Mouse (Mus musculus) right cerebral cortex, postnatal 10 days (tissue): ENCODE measurements around the gene Rpl5.
"Not testable (repeated sequence)": the region's sequence is repeated elsewhere in the genome, so short reads cannot be mapped to it uniquely, and the experiment has no call there.

Experiments used
- DNase-seq, 2 experiments: peaks; one replicate each; pipeline ENCODE4 v3.0.0; 2021; ENCODE audit warnings: low spot score in 2 of 2

Gene Rpl5

DNA sequence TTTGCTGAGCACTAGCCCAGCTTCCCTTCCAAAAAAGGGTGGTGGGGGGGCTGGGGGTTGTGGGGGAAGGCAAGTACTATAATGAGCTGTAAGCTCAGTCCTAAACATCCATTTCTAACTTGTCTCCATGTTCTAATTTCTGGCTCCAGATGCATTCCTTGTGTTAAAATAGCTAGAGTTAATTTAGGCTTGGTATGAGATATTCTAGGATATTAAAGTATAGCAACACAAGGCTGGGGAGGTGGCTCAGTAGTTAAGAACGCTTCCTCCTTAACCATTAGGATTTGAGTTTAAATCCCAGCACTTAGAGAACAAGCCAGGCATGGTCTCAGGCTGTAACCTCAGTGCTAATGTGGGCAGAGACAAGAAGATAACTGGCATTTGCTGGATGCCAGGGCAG is 4.0 kb upstream of the Rpl5 start:
- DNase-seq, result no peak

DNA sequence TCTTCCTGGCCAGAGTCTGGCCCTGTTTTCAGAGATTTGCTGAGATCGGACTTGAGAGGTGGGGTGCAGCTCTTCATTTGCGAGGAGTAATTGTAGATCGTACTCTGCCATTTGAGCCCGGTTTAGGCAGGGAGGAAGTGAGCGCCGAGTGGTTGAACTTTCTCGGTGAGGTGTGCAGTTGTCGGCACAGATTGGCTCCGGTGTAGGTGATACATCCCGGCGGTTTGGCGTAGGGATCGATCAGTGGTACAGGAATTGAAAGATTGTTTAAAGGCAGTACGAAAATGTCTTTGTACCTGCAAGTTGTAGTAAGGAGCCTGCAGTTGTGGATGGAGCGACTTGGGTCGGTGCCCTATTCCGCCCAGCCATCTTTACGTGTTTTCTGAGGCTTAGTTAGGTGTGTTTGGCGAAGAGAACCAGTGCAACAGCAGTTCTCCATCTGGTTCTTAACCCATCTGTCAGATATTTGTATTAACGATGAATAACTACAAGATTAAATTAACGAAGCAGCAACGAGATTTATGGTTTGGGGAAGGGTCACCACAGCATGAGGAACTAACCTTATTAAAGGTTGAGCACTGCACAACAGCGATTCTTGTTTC is 813 bp downstream of the Rpl5 start:
- peak in 1 of 2 experiments; percentile 53 for DNase-seq

DNA sequence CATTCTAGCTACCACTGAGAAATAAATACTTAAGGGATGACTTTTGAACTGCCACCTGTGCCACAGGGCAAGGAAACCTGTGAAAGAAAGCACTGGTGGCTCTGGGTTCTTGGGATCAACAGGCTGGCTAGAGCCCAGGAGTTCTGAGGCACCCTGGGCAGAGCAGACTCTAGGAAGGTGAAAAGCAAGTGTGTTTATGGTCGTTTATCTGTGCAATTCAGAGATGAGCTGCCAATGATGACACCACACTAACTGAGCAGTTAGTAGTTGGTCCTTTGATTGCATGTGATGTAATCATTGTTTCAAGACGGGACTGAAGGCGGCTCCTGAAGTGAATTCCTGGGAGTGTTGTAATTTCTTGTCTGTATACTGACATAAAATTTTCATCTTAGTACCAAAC is 4.0 kb downstream of the Rpl5 start:
- no peak for DNase-seq

GRCm38 (mm10) chr5:107908514-107909110 is 8.3 kb downstream of the Rpl5 start:
- no peak for DNase-seq

- no peak for DNase-seq
These were observed 9.4 kb downstream of the Rpl5 start for GRCm38 (mm10) chr5:107909668-107910067.

- no peak for DNase-seq
These were observed 9.8 kb downstream of the Rpl5 start for GRCm38 (mm10) chr5:107910084-107910616.

- no peak for DNase-seq
These were observed 10.7 kb downstream of the Rpl5 start for GRCm38 (mm10) chr5:107911012-107911411.

DNA sequence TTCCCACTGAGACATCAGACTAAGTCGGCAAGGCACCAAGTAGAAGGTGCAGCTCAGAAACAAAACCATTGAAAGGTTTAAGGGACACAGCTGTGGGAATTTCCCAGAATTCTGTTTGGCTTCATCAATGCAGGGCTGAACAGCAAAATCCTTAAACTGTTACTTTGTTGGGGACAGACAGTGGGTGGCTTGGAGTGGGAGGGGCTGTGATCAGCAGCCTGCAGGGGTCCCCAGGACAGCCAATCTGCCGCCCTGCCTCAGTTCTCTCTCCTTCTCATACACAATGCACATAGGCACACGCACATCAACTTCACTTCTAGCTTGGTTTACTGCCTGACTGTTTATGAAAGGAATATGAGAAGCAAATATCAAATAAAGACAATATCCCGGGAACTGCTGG is 15.0 kb downstream of the Rpl5 start:
- no peak for DNase-seq

GRCm38 (mm10) chr5:107921400-107922252 is 21.3 kb downstream of the Rpl5 start:
- no peak for DNase-seq

- no peak for DNase-seq
These were observed 22.5 kb downstream of the Rpl5 start for GRCm38 (mm10) chr5:107922836-107923235.

DNA sequence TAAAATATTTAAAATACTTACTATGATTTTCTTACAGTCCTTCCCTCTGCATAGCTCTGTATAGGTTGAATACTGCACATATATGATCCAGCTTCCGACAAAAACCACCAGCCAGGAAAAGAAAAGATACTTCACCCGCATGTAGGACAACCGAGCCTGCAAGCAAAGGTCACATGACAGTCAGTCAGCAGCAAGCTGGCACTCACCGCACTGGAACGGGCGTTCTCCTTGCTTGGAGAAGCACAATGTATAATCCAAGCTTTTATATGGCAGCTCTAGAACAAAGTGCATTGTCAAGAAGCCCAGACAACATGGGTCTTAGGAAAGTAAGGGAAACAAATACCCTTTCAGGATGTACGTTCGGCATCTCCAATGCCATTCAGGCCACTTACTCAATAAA is 24.3 kb downstream of the Rpl5 start:
- no peak for DNase-seq

DNA sequence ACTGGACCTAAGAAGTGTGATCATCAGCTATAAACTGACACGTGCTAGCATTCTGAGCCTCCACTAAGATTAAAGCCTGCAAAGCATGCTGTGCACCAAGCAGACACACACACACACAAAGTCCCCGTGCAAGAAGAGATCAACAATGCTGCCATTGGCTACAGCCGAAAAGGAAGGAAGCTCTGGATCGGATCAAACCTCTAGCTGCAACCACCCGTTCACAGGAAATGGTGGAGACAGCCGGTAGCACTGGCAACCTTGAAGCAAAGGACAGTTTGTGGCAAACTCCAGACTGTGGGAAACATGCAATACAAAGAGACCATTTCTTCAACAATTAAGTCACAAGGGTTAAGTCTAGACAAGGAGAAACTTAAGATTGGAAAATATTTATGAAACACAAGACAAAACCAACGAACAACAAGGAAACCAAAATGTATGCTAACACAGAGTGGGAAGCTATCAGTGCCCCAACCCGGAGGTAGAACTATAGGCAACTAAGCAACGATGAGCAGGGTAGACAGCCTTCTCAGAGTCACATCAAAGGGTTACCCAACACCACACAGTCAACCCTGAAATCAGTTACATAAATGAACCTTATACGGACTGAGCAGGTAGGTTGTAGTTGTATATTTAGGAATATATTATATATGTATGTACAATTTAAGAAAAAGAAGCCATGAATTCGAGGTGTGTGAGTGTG is 26.4 kb downstream of the Rpl5 start:
- DNase-seq, result no peak

GRCm38 (mm10) chr5:107932556-107932955 is 32.3 kb downstream of the Rpl5 start:
- DNase-seq, result no peak

DNA sequence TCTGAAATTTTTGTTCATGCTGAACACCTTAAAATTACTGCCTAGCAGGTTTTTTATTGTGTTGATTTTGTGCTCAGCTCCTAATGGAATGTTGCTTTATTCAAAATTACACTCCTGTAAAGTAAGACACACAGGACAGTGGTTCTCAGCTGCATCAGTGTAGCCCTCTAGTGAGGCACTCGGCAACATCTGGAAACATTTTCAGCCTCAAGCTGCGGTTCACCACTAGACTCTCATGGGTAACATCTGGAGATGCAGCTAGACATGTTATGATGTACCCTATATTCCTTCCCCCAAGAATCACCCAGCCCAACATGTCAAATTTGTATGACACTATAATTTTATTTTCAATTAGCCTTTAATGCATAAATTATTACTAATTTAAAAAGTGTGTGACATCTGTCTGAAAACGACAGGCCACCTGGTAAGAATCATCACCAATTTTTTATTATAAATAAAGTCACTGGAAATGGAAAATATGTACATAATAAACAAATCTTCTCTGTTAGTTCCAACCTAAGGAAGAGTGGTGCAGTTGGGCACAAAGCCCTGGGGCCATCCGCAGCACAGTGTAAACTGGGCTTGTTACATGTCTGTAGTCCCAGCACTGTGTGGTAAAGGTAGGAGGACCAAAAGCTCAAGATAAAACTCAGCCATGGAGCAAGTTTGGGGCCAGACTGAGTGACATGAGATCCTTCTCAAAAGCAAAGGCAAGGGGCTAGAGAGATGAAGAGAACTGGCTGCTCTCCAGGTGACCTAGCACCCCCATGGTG is 33.1 kb downstream of the Rpl5 start:
- DNase-seq, result no peak

DNA sequence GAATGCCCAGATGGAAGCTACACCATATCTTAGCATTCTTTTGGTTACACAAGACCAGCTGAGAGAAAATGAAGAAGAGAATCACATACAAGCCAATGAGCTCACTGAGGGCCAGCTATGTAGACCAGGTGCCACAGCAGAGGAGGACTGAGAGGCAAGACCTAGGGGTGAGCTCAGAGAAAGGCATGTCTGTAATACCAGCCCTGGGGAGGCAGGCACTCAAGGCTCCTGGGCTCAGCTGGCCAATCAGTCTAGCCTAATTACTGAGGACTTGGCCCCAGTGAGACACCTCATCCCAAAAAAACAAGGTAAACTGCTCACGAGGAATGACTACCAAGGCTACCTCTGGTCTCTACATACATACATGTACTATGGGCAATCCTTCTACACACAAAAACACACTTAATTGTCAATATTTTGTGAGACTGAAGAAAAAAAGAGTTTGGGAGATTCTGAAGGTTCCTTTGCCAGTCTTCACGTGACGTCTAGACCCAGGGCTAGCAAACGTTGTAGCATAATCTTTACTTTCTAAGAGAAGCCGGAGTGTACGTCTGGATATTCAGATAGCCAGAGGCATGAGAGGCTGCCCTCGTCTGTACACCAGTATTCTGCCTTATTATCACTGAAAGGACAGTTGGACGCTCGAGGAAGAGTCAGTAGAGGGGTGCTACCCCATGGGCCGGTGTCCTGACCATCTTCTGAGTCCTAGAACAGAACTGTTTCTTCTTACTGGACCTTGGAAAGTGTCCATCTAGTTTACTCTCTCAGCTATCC is 34.7 kb downstream of the Rpl5 start:
- DNase-seq, result no peak

DNA sequence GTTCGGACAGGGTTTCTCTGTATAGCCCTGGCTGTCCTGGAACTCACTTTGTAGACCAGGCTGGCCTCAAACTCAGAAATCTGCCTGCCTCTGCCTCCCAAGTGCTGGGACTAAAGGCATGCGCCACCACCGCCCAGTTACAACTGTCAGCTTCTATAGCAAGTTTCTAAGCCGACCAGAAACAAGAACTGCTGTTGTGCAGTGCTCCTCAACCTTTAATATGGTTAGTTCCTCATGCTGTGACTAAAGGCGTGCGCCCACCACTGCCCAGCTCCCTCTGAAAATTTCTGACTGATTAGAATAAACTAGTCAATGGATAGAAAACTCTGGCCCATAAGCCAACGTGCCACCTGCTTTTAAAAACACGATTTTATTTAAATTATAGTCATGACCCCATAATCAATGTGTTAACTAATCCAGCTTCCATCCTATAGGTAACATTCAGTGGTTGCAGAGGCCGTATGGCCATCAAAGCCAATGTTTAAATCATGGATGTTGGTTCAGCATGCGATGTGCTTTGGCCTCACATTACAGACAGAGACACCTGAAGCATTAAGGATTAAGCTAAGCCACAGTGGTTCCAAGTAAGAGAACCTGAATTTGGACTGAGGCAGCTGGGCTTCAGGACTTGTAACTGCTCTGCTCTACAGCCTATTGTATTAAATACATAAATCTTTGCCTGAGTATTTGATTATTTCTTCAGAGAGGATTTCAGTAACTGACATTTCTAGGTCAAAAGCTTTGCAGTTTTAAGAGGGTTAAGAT is 36.5 kb downstream of the Rpl5 start:
- DNase-seq, result no peak

DNA sequence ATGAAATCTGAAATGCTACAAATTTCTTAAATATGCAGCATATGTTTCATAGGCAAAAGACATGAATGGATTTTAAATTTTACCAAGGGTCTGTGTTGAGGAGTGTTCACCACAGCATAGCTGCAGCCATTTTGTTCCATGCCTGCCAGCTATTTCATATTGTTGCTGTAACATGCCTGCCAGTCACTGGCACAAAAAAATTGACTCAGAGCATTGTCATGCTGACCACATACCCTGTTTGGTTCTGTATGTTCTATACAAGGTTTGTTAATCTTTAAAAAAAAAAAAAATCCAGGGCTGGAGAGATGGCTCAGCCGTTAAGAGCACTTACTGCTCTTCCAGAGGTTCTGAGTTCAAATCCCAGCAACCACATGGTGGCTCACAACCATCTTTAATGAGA is 38.2 kb downstream of the Rpl5 start:
- not testable (repeated sequence) for DNase-seq

- DNase-seq, result no peak
These were observed 38.6 kb downstream of the Rpl5 start for GRCm38 (mm10) chr5:107938886-107939285.

GRCm38 (mm10) chr5:107939701-107940100 is 39.4 kb downstream of the Rpl5 start:
- DNase-seq, result no peak

DNA sequence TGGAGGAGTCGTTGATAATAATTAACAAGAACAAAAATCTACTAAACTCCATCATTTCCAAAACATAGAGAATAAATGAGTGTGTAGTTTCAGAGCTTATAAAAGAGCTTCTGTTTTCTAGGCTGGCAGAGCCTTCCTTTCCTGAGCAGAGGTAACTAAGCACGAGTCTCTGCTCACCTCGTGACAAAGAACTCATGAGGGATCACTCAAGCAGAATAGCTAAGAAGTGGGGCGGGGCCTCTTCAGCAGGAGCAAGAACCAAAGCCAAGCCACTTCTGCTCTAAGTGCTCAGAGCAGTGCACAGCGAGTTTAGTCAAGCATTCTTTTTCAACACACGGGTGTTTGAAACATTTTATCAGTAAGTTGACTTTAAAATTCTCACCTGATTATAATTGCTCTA is 40.9 kb downstream of the Rpl5 start:
- DNase-seq, result no peak
